Mouse (Mus musculus): ENCODE results near the gene Cmbl.

Cmbl gene

DNA sequence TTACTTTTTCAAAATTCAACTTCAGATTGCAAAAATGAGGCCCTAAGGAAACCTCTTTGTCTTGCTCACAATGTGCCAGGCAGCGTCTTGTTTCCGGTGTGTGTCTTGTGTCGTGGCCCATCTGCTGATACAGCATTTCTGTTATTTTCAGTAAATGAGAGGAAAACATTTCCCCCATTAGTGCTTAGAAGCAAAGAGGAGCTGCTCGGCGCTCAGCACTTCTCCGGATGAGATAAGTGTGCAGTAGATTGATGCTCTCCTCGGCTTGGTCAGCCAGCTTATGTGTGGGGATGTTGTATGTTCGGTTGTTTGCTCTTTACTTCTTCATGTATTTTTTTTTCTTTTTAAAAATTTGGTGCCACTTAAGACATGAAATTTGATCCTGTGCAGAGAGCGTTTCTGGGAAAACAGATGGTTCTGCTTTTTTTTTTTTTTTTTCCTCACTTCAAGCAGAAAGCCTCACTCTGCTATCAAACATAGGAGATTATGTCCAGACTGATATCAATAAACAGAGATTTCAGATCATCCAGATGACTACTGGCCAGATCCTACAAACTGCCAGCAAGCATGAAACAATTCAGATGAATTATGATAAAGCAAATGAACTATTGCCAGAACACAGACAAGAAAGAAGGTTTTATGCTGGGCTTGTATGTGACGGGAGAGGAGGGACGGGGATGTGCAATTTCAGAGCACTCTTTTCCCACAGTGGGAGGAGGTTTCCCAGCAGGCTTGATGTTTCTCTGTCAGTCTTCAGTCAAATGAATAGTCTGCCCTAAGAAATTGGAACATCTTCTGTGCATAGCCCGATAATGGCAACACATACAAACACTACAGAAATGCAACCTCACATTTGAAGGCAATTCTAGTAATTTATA, 62.3 kb downstream of the Cmbl start:
- no peak for DNase-seq (ENCODE audit: low spot score)

DNA sequence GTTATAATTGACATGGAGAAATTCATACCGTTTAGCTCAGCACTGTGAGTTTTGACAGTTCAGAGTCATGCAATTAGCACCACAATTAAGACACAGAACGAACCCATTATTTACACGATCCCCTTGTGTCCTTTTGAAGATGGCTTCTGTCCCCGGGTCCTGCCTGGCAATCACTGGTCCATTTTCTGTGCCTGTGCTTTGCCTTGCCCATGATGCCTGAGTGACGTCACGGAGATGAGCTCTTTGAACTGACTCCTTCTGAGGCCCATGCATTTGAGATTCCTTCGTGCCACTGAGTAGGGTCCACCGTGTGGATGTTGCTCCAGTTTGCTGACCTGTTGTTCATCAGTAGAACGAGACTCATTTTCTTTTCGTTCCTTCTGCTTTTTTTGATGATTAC, 63.0 kb downstream of the Cmbl start:
- DNase-seq (ENCODE audit: low spot score), result no peak

DNA sequence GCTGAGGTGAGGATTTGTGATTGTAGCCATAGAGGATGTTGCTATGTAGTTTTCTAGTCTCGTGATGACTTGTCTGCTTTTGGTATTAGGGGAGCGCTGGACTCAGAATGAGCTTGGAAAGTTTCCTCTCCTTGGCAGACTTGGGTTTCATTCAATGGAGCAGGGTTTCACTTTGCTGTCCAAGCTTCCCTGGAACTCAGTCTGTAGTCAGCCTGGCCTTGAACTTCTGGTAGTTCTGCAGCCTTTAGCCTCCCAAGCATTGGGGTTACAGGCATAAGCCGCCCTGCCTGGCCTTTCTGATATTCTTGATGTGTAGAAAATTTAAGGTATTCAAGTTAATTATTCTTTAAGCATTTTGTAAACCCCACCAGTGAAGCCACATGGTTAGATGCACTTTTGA, 64.4 kb downstream of the Cmbl start:
- DNase-seq (ENCODE audit: low spot score), result no peak

DNA sequence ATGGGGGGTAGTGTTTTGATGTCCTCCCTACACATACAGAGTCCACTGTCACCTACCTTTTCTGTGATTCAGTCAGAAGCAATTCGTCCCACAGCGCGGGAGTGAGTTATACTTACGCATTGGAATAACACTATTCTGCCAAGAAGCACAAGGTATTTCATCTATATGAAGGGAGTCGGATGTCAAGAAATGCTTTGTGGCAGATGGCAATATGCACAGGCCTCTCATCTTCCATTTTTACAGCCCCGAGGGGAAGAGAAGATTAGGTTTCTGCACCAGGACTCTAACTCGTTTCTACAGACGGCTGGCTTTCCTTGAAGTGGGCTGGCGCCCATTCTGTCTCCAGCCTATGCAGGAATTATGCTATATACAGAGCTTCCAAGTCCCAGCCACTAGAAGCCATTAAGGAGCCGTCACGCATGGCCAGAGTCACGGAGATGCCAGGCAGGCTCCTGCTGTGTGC, 66.2 kb downstream of the Cmbl start:
- DNase-seq (ENCODE audit: low spot score), result no peak

DNA sequence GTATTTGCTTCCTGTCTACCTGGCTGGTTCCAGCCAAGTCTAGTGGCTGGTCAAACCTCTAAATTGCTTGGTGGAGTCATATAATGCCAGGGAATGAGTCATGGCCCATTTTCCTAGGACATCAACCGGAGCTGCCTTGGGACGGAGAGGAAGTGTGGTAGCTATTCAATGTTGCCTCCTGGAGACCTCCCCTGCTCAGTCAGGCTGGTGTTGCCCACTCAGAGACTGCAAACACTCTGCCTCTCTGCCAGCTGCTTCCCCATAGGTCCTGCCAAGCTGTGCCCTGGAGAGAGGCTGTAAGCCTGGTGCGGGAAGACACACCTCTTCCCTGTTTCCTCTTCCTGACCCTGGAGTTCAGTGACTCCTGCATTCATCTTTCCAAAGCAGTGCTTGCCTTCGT, 67.3 kb downstream of the Cmbl start:
- DNase-seq (ENCODE audit: low spot score), result no peak

DNA sequence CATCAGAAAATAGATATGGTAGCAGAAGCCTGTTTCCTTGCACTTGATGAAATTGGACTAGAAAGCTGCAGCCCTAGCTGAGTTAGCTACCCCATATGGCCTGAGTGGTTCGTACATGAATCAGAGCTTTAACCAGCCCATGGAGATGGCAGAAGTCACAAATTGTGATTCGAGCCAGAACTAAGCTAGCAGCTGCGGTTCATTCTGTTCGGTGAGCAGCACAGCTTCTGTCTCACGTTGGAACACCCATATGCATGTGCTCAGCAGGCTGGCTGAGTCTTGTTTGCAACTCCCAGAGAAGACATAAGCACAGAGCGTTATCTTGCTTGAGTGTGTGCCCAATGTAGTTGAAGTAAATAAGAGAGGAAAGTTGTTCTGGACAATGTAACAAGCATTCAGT, 69.4 kb downstream of the Cmbl start:
- no peak for DNase-seq (ENCODE audit: low spot score)

DNA sequence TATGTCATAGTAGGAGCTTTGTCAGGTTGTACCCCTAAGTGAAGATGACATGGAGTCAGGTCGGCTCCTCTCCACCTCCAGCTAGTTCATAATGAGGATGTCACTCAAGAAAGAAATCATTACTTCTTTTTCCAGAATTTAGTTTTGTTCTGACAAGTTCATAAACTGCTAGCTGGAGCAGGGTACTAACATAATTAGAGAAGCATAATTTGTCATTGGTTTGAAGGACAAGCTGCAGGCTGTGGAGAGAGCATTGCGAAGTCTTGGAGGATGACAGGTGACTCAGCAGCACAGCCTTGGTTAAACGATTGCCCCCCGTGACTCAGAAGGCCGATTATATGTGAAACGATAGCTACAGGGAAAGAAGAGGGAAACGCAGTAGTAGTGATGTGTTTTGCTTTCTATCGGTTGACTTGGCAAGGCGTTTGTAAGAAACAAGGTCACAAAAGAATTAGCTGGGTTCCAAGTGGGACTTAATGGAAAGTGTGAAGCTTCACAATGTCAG, 71.0 kb downstream of the Cmbl start:
- DNase-seq (ENCODE audit: low spot score), result no peak

Data from T-cell, adult 2 months (primary cell).